Mouse (Mus musculus): ENCODE data around the gene Qrsl1. TPM values are rescaled to one million over a fixed set of nuclear protein-coding genes. Genes with fewer than 3 reads are reported as not detected.

The Qrsl1 gene
- polyA plus RNA-seq, 1 experiment from 2014 or later, result 6.3 TPM

DNA sequence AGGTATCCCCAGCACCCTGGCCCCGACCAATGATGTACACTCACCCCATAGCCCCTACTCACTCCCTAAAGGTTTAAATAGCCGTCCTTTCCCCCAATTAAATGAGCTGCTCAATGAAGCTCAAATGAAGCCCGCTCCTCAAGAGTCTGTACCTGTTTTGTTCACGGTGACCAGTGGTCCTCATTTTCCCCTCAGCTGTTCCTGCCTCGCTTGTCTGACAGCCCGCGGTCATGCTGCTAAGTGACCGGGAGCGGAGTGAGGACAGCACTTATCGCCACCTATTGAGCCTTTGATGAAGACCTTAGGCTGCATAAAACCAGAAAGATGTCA is 72.9 kb downstream of the Qrsl1 start:
- Histone ChIP-seq H3K4me2 (no peak overlapping the region), H3K9ac (no peak overlapping the region), H3K4me3 (replicated peaks) (no peak overlapping the region), H3K36me3 (replicated peaks) (no peaks in the 10 kb centered on the region), H3K27me3 (no peaks in the 10 kb centered on the region), H3K27ac (replicated peaks) (no peak overlapping the region), H3K9me3 (replicated peaks) (no peaks in the 10 kb centered on the region), H3K4me1 (replicated peaks) (peaks cover 6% of the 10 kb centered on the region; the same call in 1 of the 2 replicates)
- 85% methylated on average over 10 of the region's 10 CpGs for WGBS (ENCODE audit: insufficient replicate concordance)
- no peak for ATAC-seq (ENCODE audit: insufficient read depth)

DNA sequence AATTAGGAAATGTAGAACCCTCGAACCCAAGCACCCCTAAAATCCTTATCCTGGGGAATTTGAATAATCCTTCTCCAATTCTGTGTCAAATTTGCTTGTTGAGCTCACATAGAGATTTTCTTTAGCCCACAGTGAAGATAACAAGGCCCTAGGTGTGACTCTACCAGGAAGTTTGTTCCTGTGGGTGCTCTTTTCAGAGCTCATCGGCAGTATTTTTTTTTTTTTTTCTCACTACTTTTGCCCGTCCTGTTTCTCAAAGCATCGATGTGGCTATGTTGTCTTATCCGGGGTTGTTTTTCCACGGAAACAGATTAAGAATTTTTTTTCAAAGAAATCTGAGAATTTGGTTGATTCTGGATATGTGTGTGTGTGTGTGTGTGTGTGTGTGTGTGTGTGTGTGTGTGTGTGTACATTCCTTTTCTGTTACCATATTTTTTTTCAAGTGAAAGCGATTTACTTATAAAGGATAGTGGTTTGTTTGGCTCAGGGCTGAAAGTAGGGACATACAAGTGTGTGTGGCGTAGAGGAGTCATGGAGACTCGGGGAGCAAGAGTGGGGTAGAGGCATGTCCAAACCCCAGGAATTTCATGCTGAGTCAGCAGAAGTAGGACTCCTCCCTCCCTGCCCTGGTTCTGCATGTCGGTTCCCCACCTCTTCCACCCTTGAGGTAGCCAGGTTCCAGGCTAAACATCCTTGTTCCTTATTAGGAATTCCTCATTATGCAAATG is 73.4 kb downstream of the Qrsl1 start:
- H3K9ac ChIP-seq, result no peak overlapping the region
- no peaks in the 10 kb centered on the region for H3K9me3 ChIP-seq (replicated peaks)
- no peaks in the 10 kb centered on the region for H3K27me3 ChIP-seq
- no peak overlapping the region for H3K4me3 ChIP-seq (replicated peaks)
- no peak overlapping the region for H3K4me2 ChIP-seq
- H3K27ac ChIP-seq (replicated peaks), result no peak overlapping the region
- H3K4me1 ChIP-seq (replicated peaks), result peaks cover 6% of the 10 kb centered on the region; the same call in 1 of the 2 replicates
- no peak for ATAC-seq (ENCODE audit: insufficient read depth)
- 83% methylated on average over 10 of the region's 10 CpGs for WGBS (ENCODE audit: insufficient replicate concordance)
- H3K36me3 ChIP-seq (replicated peaks), result no peaks in the 10 kb centered on the region

DNA sequence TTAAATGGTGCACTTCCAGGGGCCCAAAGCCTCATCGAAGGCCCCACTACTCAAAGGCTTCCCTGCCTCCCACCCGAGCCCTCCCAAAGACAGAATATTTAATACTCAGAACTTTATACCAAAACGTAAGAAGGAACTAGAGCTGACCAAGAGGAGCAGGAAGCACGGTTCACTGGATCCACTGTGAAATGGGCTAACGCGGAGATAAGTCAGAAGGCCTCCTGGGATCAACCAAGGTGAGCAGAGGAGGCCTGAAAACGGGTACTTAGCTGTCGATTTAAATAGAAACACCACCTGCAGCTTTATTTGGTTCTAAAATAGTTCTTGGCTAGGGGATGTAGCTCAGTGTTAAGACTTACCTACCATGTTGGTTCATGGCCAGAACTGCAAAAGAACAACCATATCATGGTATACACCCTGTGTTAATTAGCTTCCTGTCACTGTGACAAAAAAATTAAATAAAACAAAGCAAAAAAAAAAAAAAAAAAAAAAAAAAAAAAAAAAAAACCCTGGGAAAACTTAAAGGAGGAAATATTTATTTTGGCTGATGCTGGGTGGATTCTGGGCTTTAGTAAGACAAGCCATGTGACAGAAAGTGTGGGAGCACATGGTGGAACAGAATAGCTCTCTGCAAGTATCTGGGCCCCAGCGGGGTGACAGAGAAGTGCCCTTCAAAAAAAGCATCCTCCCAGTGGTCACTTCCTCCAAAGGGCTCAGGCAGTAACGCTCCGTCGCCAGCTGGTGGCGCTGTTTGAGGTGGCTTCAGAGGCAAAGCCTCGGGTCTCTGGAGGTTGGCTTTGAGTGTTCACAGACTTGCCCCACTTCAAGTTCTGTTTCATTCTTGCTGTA is 74.5 kb downstream of the Qrsl1 start:
- 71% methylated on average over 14 of the region's 14 CpGs for WGBS (ENCODE audit: insufficient replicate concordance)
- Histone ChIP-seq H3K4me1 (replicated peaks) (peaks cover 6% of the 10 kb centered on the region; the same call in 1 of the 2 replicates), H3K9ac (no peak overlapping the region)

GRCm38 (mm10) chr10:43825696-43826095 is 75.8 kb downstream of the Qrsl1 start:
- Histone ChIP-seq H3K4me3 (replicated peaks) (no peak overlapping the region), H3K27ac (replicated peaks) (no peak overlapping the region), H3K9ac (no peak overlapping the region), H3K4me1 (replicated peaks) (peaks cover 6% of the 10 kb centered on the region; the same call in 1 of the 2 replicates), H3K27me3 (no peaks in the 10 kb centered on the region), H3K9me3 (replicated peaks) (no peaks in the 10 kb centered on the region), H3K36me3 (replicated peaks) (no peaks in the 10 kb centered on the region), H3K4me2 (no peak overlapping the region)
- 83% methylated on average over 6 of the region's 6 CpGs for WGBS (ENCODE audit: insufficient replicate concordance)
- ATAC-seq (ENCODE audit: insufficient read depth), result no peak

More for the DNA sequence above, 74.5 kb downstream of the Qrsl1 start:
- H3K36me3 ChIP-seq (replicated peaks), result no peaks in the 10 kb centered on the region
- no peak overlapping the region for H3K4me2 ChIP-seq
- H3K27ac ChIP-seq (replicated peaks), result no peak overlapping the region
- no peaks in the 10 kb centered on the region for H3K27me3 ChIP-seq
- no peak overlapping the region for H3K4me3 ChIP-seq (replicated peaks)
- no peak for ATAC-seq (ENCODE audit: insufficient read depth)
- H3K9me3 ChIP-seq (replicated peaks), result no peaks in the 10 kb centered on the region

GRCm38 (mm10) chr10:43824713-43825112 is 76.8 kb downstream of the Qrsl1 start:
- Histone ChIP-seq H3K27ac (replicated peaks) (no peak overlapping the region), H3K36me3 (replicated peaks) (no peaks in the 10 kb centered on the region), H3K9ac (no peak overlapping the region), H3K4me3 (replicated peaks) (no peak overlapping the region), H3K4me1 (replicated peaks) (no peaks in the 10 kb centered on the region; the same call in 1 of the 2 replicates), H3K27me3 (no peaks in the 10 kb centered on the region), H3K4me2 (no peak overlapping the region), H3K9me3 (replicated peaks) (no peaks in the 10 kb centered on the region)
- no peak for ATAC-seq (ENCODE audit: insufficient read depth)
- 66% methylated on average over 3 of the region's 3 CpGs for WGBS (ENCODE audit: insufficient replicate concordance)

Other genes with a start within 250 kb of the Qrsl1 start
- gene Rtn4ip1, start 62 bp upstream of the Qrsl1 start, polyA plus RNA-seq (2015; fragmentation: Nextera tagmentation; extraction: Ambion mirVana), result 8.8 and 10.4 TPM in 2 replicates
- gene Crybg1, start 247.1 kb upstream of the Qrsl1 start, polyA plus RNA-seq (2015; fragmentation: Nextera tagmentation; extraction: Ambion mirVana), result 0.62 and 0.83 TPM in 2 replicates